Mouse (Mus musculus) duodenum, adult 2 months (tissue): ENCODE results near the gene Rtl10. TPM values are rescaled to one million over a fixed set of nuclear protein-coding genes. Genes with fewer than 3 reads are reported as not detected.

Experiments used
- polyA plus RNA-seq: library from polyadenylated mRNA; depleted of rRNA; stranded (reverse); fragments of >200 nt; gene quantifications from 2 replicates; pipeline ENCODE4 v1.2.3, GENCODE M21; 2012; ENCODE audit warnings: low replicate concordance; rRNA removed

Gene Rtl10
- polyA plus RNA-seq: 4.1 and 6.5 TPM in 2 replicates

GRCm38 (mm10) chr16:18498558-18498990, at the start of gene Rtl10, which contains the start of gene Gnb1l:
Gene Rtl10 (plus strand): TSS chr16:18498901.
Gene Gnb1l (plus strand): TSS chr16:18498713.

Other genes with a start within 250 kb of the Rtl10 start
- not detected in 2 replicates for gene Gm49776, start 240.6 kb upstream of the Rtl10 start, polyA plus RNA-seq
- 7.2 and 10.0 TPM in 2 replicates for gene Dgcr8, start 209.7 kb upstream of the Rtl10 start, polyA plus RNA-seq
- gene Tango2, start 150.8 kb upstream of the Rtl10 start, polyA plus RNA-seq: 32.3 and 72.1 TPM in 2 replicates
- gene Arvcf, start 150.7 kb upstream of the Rtl10 start, polyA plus RNA-seq: 10.5 and 11.1 TPM in 2 replicates
- 16.3 and 21.9 TPM in 2 replicates for gene Txnrd2, start 72.5 kb upstream of the Rtl10 start, polyA plus RNA-seq
- 166 and 239 TPM in 2 replicates for gene Comt, start 72.0 kb upstream of the Rtl10 start, polyA plus RNA-seq
- gene Gnb1l, start 188 bp upstream of the Rtl10 start, polyA plus RNA-seq: 11.7 and 15.7 TPM in 2 replicates
- 6.8 and 14.9 TPM in 2 replicates for gene Tbx1, start 91.8 kb downstream of the Rtl10 start, polyA plus RNA-seq
- 32.7 and 480 TPM in 2 replicates for gene Gp1bb, start 123.5 kb downstream of the Rtl10 start, polyA plus RNA-seq
- 33.7 and 105 TPM in 2 replicates for gene Gm49601, start 127.5 kb downstream of the Rtl10 start, polyA plus RNA-seq
- gene Sept5, start 131.1 kb downstream of the Rtl10 start, polyA plus RNA-seq: 83.1 and 241 TPM in 2 replicates